Mouse (Mus musculus) erythroblast, adult 5-6 weeks (primary cell): ENCODE data around the gene Mdga2. TPM values are rescaled to one million over a fixed set of nuclear protein-coding genes. Genes with fewer than 3 reads are reported as not detected.

Source experiments
- ATAC-seq: replicated peaks from 2 replicates; pipeline ENCODE4 v1.8.0; 2016; ENCODE audit warnings: moderate number of reproducible peaks, mild to moderate bottlenecking, moderate TSS enrichment, inconsistent platforms; ENCODE audit not compliant: poor library complexity, low FRiP score, severe bottlenecking
- total RNA-seq, 2 experiments: library from RNA; stranded (forward) in 1 of 2; stranded (reverse) in 1 of 2; fragments of 150-400 nt in 1 of 2; fragments of 200-764, 138-1000 nt in 1 of 2; gene quantifications; 2 replicates each; pipeline versions ENCODE4 v1.2.3 to v1.2.4; 2015 to 2017; ENCODE audit warnings: low replicate concordance in 2 of 2

Gene Mdga2
- total RNA-seq, 2 experiments from 2014 or later, result not detected

DNA sequence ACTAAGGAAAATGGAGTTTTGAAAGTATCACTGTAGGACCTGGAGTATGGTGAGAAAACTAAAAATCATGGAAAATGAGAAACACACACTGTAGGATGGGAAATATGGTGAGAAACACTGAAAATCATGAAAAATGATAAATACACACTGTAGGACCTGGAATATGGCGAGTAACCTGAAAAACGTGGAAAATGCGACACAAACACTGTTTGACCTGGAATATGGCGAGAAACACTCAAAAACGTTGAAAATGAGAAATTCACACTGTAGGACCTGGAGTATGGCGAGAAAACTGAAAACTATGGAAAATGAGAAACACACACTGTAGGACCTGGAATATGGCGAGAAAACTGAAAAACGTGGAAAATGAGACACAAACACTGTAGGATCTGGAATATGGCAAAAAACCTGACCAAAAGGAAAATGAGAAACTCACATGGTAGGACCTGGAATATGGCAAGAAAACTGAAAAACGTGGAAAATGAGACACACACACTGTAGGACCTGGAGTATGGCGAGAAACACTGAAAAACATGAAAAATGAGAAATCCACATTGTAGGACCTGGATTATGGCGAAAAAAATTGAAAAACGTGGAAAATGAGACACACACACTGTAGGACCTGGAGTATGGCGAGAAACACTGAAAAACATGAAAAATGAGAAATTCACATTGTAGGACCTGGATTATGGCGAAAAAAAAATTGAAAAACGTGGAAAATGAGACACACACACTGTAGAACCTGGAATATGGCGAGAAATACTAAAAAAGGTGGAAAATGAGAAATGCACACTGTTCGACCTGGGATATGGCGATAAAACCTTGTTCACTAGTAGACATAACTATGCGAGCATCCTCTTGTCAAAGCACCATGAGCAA lies 163.0 kb downstream of the Mdga2 start:
- ATAC-seq, result peak; percentile 90

DNA sequence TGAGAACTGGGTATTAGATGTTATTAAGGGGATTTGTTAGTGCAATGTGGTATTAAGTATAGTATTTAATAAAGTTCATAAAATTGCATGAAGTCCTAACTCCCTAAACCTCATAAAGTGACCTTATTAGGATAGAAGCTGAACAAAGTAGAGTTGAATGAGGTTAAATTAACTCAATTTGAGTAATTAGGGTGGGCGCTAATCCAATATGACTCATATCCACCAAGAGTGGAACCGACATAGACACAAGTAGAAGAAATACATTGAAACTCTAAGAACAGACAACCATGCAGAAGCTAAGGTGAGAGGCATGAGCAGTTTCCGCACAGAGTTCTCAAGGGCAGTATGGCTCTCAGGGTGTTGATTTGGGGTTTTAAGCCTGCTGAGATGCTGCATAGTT lies 165.7 kb downstream of the Mdga2 start:
- no peak for ATAC-seq

DNA sequence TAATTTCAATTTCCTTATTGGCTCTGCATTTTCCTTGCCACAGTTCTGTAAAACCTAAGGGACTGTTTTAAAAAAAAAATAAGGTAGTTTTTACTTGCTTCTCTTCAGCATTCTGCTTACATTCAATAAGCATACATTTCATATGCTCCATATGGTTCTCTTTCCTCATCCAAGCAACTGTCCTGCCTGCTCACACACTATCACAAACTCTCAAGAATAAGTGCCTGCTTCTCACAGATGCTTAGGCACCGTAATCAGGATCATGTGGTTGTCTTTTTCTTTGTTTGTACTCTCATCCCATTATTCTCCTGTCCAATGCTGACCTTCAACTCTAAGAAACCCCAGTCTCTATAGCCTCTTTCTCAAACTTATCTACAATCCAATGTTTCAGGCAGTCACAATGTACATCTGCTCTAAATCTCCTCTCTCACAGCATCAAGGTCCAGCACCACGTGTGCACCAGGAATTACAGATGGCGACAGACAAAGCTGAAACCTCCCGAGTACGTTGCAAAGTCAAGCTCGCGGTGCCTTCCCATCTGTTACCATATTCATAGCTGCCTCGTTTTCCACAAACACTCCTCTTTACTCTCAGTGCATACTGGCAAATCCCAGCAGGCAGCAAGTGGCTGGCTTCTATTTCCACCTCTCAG lies 177.1 kb downstream of the Mdga2 start:
- ATAC-seq, result no peak

DNA sequence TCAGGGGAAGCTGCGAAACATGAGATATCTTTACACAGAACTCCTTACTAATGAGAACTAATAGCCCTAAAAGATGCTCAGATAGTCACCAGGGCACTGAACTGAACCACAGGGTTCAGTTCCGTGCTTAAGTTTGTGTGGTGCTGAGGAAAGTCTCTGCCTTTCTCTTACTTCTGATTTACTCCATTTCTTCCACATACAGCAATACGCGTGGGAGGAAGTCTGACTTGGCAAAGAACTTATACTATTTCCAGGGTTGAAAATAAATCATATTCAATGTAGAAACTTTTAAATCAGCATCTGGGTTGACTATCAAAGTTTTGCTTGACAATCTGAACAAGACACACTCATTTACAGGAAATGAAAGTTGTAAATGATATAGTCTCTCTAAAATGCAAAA lies 180.5 kb downstream of the Mdga2 start:
- no peak for ATAC-seq

DNA sequence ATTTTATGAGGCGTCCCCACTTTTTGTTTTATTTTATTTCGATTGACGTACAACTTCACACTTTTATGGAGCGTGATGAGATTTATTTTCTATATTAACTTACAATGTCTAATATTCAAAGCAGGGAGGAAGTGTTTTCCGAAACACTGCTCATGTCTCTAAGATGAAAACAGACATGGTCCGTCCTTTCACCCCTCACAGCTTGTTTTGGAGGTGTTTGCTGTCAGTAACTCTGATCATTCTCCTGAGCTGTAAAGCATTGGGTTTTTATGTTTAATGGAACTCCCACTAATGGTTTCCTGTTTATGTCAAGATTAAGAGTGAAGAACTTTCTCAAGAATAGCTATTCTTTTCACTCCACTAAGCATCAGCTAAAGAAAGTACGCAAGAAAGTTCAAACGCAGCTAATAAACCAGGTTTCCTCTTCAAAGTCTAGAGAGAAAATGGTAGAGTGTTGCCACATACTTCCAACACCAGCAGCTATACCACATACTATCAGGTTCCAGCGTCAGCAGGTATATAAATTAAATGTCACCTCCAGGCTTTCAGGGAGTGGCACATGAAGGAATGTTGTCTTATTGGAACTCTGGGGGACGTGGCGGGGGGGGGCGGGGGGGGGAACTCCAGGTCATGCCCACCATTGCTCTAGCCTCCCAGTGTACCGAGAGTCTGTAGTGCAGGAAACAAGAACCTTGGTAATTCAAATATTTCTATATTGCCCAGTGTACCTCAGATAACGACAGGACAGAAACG lies 186.7 kb downstream of the Mdga2 start:
- no peak for ATAC-seq

DNA sequence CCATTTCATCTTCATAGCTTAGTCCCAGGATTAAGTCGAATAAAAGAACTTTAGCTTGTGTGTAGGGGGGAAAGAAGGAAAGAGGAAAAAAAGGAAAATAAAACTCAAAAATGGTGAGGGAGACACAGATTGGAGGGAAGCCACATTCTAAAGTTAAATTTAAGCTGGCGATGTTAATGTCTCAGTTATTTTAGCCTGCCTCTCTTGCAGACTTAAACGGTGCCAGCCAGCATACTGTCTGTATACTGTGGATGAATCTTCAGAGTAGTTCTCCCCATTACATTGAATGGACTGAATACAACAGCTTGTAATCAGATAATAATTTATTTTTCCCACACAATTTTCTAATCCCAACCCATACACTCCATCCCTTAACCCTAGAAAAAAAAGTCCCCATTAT lies 205.2 kb downstream of the Mdga2 start:
- ATAC-seq, result no peak

DNA sequence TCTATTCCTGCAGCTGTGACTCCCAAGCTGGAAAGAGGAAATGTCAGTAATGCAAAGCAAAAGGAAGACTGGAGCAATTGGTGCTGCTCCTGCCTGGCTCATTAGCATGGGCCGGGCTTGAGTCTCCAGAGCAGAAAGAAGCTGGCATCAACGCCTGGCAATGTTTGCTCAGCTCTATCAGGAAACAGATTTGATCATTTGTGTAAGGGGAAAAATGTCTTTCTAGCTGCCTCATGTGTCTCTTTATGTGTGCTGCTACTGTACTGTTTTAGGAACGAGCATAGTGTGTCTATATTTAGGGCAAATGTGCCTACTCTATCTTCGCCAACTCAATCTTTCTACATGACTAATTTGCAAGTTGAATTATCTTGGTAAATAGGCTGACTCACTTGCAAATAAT lies 211.0 kb downstream of the Mdga2 start:
- ATAC-seq, result no peak

DNA sequence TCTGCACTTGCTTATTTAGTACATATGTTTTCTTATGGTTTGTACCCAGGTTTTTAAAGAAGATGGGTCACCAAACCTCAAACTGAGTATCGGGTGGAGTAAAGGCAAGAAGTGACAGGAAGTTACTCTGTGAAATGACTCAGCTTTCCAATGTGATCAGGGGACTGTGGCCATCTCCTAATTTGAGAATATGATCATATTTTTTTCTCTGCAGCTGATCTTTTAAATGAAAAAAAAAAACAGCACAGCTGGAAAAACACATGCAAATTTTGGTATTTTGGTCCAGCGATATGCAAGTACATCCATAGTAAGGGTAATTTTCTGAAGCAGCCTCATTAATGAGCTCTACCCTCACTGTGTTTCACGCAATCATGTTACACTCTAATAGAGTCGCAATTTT lies 212.0 kb downstream of the Mdga2 start:
- no peak for ATAC-seq

DNA sequence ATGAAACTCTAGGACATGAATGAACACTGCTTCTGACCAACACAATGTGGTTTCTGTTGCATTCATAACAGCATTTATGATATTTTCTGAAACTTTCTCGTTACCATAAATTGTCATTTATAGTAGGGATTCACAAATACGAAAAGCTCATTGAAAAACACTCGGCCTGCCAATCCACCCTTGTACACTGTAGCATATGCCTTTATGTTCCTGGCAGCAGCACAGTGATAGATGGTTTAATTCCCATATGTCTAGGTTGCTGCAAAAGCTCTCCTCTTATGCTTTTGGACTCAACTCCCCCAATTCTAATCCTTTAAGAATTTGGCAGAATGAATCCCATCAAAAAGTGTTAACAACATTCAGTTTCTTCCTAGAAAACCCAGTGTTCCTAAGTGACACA lies 213.2 kb downstream of the Mdga2 start:
- ATAC-seq, result no peak

DNA sequence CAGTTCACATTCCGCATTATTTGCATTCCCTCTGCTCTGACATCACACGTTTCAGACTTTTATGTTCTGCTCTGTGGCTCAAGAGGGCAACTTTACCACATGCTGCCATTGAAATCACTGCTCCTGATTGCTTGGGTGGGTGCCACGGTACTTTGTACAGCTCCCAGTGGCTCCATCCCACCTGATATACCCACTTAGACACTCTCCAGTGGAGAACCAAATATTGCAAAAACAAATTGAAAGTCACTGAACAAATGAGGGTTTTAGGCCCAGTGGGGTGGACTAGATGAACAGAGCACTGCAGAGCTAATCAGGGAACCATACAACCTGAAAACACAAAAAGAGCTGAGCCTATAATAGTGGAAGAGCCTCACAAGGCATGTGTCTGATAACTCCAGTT lies 268.2 kb downstream of the Mdga2 start:
- no peak for ATAC-seq

DNA sequence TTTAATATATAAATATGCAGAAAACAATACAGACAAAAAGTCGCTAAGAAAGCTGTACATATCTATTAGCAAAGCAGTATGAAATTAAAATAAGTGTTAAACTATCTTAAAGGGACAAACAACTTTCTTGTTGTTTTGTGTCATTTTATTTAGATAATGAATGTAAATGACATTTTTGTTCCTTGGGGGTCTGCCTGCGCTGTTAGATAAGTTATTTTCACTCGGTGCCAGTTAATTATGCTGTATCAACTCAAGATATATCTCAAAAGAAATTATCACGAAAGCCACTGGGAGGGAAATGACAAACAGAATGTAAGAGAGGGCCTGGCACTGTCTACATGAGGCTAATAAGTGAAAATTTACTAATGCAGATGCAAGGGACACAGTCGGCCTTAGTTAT lies 306.6 kb downstream of the Mdga2 start:
- ATAC-seq, result no peak

DNA sequence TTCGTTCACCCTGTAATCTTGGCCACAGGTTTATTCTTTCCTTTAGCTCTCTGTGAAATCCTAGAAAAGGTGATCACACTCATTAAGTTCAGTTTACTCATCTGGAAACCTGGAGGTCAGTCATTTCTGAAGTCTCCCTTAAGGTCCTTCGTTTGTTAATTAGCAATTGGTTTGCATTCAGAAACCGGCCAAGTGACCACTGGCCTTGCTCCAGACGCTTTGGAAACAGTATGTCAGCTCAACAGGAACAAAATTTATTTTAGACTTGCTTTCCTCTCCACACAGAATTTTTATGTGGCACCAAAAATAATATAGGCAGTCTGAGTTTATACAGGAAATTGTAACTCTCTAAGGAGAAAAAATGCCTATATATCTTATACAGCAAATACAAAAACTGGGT lies 323.0 kb downstream of the Mdga2 start:
- no peak for ATAC-seq

DNA sequence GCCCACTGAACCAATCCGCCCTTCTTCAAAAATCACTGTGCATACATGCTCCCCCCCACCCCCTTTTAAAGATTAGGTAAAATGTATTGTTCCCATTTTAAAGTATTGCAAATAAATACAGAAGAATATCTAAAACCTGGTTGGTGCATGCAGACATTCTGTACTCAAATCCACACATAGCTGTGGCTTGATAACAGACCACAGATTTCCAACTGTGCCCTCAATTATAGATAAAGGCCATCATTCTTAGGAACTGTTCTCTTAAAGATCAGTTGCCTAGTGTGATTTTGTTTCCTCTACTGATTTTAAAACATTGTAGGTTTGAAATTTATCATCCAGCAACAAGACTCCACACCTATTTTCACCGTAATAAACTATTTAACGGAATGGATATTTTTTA lies 325.6 kb downstream of the Mdga2 start:
- no peak for ATAC-seq

DNA sequence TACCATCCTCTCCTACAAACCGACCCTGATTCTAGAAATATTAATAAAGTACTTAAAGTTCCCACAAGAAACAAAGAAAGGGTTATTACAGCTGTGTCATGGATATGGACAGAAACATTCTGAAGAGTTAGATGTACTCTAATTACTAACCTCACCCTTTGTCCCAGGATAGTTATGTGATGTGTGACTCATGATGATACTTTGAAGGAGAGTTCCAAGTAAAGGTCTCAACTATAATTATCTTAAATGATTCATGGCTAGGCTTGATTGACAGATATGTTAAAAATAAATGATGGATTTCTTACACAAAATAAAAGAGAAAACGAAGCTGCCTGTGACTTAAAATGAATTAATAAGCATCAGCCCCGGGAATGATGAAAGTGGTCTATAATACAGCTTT lies 332.1 kb downstream of the Mdga2 start:
- no peak for ATAC-seq

DNA sequence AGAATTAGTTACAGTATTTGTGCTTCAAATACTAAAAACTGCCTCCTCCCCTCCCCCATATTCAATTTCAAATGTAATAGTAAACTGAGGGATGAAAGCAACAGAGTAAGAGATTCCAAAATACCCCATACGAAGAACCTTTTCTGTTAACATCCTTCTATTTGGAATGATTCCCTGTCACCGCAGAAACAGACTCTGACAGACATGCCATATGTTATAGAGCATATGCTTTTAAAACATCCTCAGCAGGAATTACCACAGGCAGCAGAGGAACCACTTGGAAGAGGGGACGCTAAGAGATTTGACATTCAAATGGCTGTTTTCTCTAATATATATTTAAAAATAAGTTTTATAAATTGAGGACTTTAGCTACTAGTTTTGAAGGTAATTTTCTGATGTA lies 333.1 kb downstream of the Mdga2 start:
- ATAC-seq, result no peak

DNA sequence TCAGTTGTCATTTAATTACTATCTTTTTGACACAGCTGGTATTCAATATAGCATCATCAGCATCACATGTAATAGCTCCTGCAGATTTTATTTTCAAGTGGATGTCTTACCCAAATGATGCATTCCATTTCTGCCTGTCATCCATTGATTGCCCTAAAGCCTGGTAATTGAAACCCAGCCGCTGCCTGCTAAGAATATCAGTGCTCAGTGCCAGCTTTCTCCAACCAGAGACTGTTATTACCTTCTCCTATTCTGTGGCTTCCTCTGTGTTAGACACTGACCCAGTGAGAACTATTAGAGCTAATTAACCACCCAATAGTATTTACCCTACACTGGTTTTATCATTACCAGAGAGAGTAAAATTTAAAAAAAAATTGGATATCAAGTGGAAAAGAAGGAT lies 333.7 kb downstream of the Mdga2 start:
- ATAC-seq, result no peak

DNA sequence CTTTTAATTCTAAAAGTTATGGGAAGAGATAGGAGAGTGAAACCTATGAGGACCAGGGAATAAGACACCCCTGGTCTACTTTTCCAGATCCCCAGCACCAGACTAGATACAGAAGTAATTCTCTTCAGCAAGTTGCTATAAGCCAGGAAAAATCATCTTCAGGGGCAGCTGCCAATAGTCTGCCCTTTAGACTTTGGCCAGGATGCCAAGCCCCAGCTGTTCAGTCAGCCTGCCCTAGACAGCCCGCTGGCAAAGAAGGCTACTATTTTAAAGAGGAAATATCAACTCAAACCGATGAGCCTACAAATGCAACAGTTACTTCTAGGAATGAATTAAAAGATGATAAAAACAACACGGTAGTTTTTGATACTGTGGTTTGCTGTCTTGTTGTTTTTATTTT lies 356.1 kb downstream of the Mdga2 start:
- ATAC-seq, result no peak

DNA sequence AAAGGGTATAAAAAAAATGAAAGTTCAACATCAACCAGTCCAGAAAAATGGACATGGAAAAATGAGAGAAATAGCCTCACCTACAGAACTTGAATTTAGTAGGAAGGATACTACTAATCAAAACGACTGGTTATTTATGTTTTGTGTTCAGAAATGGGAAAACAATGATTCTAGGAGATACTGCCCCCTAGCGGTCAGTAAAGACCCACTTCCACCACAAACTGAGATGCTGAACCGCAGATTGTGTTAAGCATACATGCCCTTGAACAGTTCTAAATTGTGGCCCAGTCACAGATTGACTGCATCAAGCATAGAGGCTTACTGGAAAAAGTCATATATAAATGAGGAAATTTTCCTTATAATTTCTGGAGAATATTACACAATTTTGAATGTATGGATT lies 369.2 kb downstream of the Mdga2 start:
- ATAC-seq, result no peak

DNA sequence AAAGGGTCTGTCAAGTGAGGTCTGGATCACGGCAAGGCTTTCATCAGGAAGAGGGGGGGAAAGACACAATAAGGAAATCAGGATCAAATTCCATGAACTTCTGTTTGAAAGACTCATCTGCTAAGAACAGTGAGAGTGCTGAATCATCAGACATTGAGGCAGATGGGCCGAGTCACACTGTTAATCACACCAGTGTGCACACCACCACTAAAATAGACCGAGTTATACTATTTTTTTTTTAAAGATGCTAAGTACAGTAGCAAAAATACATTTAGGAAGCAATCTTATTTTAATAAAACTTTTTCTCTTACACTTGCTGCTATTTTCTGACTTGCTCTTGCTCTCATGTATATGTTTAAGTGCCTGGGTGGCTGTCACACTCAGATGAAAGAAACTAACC lies 382.0 kb downstream of the Mdga2 start:
- no peak for ATAC-seq

DNA sequence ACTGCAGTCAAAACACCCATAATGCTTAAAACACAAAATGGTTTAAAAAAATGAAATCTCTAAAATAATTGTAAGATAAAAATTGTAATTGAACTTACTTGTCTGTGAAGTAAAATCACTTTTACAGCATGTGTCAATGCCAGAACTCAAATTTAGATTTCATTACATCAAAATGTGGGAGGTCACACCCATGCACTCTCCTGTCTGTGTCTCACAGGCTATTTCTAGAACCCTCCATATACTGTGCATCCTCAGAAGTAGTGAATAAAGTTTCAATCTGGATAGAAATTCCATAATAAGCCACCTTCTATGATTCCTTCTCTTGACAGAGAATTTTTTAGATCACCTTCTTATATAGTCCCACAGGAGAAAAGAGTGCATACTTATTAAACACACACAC lies 466.7 kb downstream of the Mdga2 start:
- no peak for ATAC-seq

DNA sequence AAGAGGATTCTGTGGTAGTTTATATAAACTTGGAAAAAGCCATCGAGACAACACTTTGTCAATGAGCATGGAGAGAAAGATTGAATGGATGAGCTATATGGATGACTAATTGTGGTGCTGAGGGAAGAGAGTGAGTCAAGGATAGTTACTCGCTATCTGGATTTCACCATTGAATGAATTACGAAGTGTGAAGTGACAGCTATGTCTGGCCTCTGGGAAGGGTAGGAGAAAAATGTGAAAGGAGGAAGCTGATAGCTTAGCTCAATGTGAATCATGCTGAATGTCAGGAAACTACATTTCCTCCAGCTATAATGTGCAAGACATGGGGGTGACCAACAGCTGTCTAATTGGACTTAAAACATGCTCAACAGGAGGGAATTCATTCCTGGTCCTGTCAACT lies 487.8 kb downstream of the Mdga2 start:
- ATAC-seq, result no peak
